Mouse (Mus musculus) E14TG2a.4 (cell line): ENCODE results near the gene Ruvbl2.

Source experiments
- H3K27me3 ChIP-seq: 2 replicates; pipeline ENCODE4 v1.6.1; 2014; ENCODE audit warnings: low read length, control low read depth; ENCODE audit not compliant: insufficient read depth
- H3K36me3 ChIP-seq: 2 replicates; pipeline ENCODE4 v1.6.1; 2014; ENCODE audit warnings: low read length, control low read depth; ENCODE audit not compliant: insufficient read depth
- H3K4me1 ChIP-seq: replicated peaks from 2 replicates; pipeline ENCODE4 v1.6.1; 2014; ENCODE audit warnings: low read depth, low read length, control low read depth
- H3K4me3 ChIP-seq: replicated peaks from 2 replicates; pipeline ENCODE4 v1.5.1; 2014; ENCODE audit warnings: mild to moderate bottlenecking, low read length
- H3K9me3 ChIP-seq: 2 replicates; pipeline ENCODE4 v1.6.1; 2014; ENCODE audit warnings: low read length, control low read depth
- CTCF ChIP-seq: conservative IDR thresholded peaks from 2 replicates; pipeline ENCODE4 v1.5.1; 2014; ENCODE audit warnings: low read length
- NANOG ChIP-seq: IDR thresholded peaks from 2 replicates; pipeline ENCODE4 v1.6.1; 2014; ENCODE audit warnings: borderline replicate concordance, low read length, mixed read lengths
- POU5F1 ChIP-seq: IDR thresholded peaks from 2 replicates; pipeline ENCODE4 v1.6.1; 2014; ENCODE audit warnings: low read length, borderline replicate concordance

Gene Ruvbl2

DNA sequence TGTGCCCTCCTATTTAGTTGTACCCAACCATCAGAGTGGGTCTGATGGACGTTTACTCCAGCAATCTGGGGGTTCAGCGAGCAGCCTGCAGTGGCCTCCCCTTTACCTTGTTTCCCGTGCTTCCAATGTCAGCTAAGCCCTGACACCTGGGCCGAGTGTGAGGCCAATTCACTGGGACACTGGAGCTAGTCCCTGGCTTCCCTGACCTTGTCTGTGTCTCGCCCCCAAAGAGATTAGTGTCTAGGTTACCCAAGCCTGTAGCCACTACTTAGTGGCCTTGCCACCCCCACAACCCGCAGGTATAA, 17.3 kb downstream of the Ruvbl2 start, which contains the start of gene Lhb:
Lhb (plus strand) TSS at position 206 of the 305 bp plus-strand sequence.
- Histone ChIP-seq H3K9me3 (no peaks in the 10 kb centered on the region), H3K27me3 (peaks cover 25% of the 10 kb centered on the region), H3K36me3 (peaks cover 52% of the 10 kb centered on the region), H3K4me3 (peak within 1 kb of the TSS; percentile 67), H3K4me1 (peaks cover 99% of the 10 kb centered on the region)
- TF ChIP-seq POU5F1 (no peak), NANOG (no peak), CTCF (no peak)

DNA sequence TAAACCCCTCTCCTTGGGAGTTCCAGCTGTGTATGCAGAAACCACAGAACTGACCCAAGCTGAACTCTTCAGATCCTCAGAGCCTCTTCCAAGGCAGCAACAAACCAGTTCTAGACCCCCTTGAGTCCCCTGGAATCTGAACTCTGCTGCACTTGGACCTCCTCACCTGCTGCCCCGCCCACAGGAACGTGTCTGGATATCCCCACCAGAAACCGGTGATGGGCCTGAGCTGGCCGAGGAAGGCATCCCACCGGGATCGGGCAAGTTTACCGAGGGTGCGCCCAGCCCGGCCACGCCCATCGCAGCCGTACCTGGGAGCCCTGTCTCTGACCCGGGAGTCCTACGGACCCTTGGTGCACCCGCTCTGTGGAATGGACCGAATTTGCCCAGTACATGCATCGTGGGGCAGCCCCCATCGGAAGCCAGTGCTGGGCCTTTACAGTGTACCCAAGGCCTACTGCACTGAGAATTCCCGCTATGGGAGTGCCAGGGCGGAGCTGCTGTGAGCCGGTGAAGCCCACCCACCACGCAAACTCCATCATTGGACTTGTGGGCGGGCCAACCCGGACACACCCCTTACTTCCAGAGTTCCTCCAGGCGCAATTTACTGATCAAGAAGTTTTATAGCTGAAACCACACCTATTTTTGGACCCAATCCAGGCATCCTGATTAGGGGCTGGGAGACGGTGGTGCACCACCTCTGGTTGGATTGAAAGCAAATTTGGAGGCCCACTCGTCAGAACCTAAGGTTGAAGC, 17.9 kb downstream of the Ruvbl2 start:
- Histone ChIP-seq H3K9me3 (no peaks in the 10 kb centered on the region), H3K4me1 (peaks cover 98% of the 10 kb centered on the region), H3K4me3 (peak overlapping the region; percentile 67), H3K27me3 (peaks cover 31% of the 10 kb centered on the region), H3K36me3 (peaks cover 47% of the 10 kb centered on the region)
- no peak for TF ChIP-seq POU5F1
- TF ChIP-seq CTCF = no peak
- no peak for TF ChIP-seq NANOG

DNA sequence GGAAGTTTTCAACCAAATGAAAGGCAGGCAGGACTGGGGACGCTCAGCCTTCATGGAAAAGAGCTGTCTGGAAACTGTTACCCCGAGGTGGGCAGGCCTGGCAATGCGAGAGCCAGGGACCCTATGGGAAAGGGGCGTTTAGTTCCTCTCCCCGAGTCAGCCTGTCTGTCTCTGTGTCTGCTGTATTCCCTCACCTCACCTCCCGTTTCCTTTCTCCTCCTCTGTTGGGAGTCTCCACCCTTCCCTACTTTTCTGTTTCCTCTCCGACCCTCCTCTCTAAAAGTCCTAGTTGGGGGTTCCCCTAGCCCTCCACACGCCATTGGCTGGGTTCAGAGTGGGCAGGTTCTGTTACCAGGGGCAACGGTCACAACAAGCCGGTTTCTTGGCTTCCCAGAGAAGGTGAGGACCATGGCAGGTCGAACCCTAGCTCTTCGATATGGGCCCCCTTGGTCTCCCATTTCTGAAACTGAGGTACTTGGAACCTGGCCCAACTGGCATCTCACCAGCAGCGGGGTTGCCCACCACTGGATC, 19.9 kb downstream of the Ruvbl2 start:
- peaks cover 44% of the 10 kb centered on the region for H3K27me3 ChIP-seq
- TF ChIP-seq CTCF (no peak), NANOG (no peak), POU5F1 (no peak)
- H3K9me3 ChIP-seq = no peaks in the 10 kb centered on the region
- H3K36me3 ChIP-seq = peaks cover 27% of the 10 kb centered on the region
- H3K4me3 ChIP-seq = peak overlapping the region; percentile 41; the same call in 1 of the 2 replicates
- peaks cover 94% of the 10 kb centered on the region for H3K4me1 ChIP-seq

DNA sequence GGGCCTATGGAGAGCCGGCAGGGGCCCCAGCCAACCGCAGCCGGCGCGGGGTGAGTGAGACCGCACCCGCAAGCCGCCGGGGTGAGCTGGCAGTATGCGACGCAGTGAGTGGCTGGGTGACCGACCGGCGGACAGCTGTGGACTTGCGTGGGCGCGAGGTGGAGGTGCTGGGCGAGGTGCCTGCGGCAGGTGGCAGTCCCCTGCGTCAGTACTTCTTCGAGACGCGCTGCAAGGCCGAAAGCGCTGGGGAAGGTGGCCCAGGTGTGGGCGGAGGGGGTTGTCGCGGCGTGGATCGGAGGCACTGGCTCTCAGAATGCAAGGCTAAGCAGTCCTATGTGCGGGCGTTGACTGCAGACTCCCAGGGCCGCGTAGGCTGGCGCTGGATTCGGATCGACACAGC, 22.3 kb downstream of the Ruvbl2 start:
- peaks cover 78% of the 10 kb centered on the region for H3K4me1 ChIP-seq
- H3K4me3 ChIP-seq = peak overlapping the region; percentile 81
- TF ChIP-seq NANOG = no peak
- no peak for TF ChIP-seq CTCF
- TF ChIP-seq POU5F1 = no peak

DNA sequence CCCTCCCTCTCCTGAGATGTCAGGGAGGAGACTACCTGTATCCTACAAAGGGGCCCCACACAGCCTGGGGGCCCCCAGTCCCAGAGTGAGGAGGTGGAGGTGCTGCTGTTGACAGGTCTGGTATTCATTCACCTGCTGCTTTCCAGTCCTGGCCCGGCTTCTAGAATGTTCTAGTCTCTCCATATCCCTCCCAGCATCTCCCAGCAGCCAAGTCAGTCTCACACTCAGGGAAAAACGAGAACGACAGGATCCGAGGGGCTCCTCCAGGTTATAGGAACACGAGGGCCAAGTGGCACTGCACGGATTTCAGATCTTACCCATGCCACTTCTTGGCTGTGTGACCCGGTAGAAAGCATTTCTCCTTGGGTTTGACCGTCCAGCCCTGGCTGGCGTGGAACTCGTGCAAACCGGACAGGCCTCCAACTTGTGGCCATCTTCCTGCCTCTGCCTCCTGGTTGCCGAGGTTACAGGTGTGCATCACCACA, 23.1 kb downstream of the Ruvbl2 start:
- Histone ChIP-seq H3K9me3 (no peaks in the 10 kb centered on the region), H3K4me3 (peak overlapping the region; percentile 81), H3K36me3 (no peaks in the 10 kb centered on the region), H3K27me3 (peaks cover 73% of the 10 kb centered on the region), H3K4me1 (peaks cover 69% of the 10 kb centered on the region)
- TF ChIP-seq NANOG (no peak), POU5F1 (no peak), CTCF (no peak)

More for the DNA sequence above, 22.3 kb downstream of the Ruvbl2 start:
- peaks cover 64% of the 10 kb centered on the region for H3K27me3 ChIP-seq
- H3K9me3 ChIP-seq = no peaks in the 10 kb centered on the region
- H3K36me3 ChIP-seq = peaks cover 3% of the 10 kb centered on the region

DNA sequence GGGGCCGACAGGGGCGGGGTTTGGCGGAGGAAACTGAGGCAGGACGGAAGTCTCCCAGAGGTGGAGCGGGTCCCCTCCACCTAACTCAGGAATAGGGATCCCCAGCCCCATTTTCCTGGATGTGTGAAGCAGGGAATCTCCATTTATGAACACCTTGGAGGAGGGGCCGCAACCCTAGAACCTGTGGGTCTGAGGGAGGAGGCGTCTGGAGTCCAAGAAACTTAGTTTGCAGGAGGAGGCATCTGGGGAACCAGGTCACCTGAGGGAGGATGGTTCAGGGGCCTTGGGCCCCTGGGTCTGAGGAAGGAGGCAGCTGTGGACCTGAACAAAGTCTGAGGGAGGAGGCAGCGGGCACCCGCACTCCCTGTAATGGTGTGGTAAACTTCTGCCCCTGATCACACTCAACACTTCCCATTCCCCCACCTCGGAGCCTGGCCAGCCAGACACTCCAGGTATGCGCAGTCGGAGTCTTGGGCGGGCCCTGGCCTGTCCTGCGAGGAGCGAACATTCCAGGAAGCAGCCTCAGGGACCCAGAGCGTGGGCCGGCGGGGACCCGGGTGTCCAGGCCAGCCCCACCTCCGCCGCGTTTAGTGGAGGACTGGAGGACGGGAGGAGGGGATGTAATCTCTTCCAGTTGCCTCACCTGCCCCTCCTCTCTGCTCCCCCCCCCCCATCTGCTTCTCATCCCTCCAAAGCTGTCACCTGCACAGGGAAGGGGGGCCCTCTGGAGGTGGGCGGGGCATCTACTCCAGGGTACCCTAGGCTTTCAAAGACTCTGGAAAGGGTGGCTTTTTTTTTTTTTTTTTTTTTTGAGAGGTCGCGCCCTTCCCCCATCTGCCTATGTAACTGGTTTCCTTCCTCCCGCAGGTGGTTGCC, 23.8 kb downstream of the Ruvbl2 start:
- H3K36me3 ChIP-seq = no peaks in the 10 kb centered on the region
- peaks cover 79% of the 10 kb centered on the region for H3K27me3 ChIP-seq
- H3K4me3 ChIP-seq = peak overlapping the region; percentile 81
- no peaks in the 10 kb centered on the region for H3K9me3 ChIP-seq
- peaks cover 66% of the 10 kb centered on the region for H3K4me1 ChIP-seq
- no peak for TF ChIP-seq NANOG
- no peak for TF ChIP-seq POU5F1
- no peak for TF ChIP-seq CTCF

DNA sequence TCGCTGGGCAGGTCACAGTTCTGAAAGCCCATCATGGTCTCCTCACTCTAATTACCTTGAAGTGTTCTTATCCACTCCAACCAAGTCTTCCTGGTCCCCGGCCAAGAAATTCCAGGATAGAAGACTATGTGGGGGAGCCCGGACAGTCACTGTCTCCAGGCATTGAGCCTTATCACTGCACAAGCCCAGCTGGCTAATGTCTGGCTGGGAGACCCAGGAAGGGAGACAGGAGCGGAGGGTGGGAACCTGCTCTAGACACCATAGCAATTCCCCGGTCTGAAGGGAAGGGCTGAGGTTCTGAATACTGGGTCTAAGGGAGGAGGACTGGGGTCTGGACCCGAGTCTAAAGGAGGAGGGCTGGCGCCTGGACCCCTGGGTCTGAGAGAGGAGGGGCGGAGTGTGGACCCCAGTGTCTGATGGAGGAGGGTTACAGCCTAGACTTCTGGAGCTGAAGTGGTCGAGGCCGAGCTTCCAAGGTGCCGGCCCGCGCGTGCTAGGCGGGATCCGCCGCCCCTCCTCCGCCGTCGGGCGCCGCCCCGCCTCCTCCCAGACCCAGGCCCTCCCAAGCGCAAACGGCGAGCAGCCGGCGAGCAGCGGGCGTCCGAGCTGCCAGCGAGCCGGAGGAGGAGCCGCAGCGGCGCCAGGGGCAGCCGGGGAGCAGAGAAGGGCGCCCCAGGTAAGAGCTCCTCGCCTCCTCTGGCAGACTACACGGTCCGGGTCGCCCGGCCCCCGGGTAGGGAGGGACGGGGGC, 24.6 kb downstream of the Ruvbl2 start, which contains the start of gene Ntf5:
Ntf5 (plus strand) TSS at position 583 of the 751 bp plus-strand sequence.
- TF ChIP-seq POU5F1 = no peak
- TF ChIP-seq CTCF = no peak
- TF ChIP-seq NANOG = no peak
- Histone ChIP-seq H3K4me1 (peaks cover 65% of the 10 kb centered on the region), H3K9me3 (no peaks in the 10 kb centered on the region), H3K4me3 (peak within 1 kb of the TSS; percentile 81), H3K36me3 (no peaks in the 10 kb centered on the region), H3K27me3 (peaks cover 79% of the 10 kb centered on the region)

DNA sequence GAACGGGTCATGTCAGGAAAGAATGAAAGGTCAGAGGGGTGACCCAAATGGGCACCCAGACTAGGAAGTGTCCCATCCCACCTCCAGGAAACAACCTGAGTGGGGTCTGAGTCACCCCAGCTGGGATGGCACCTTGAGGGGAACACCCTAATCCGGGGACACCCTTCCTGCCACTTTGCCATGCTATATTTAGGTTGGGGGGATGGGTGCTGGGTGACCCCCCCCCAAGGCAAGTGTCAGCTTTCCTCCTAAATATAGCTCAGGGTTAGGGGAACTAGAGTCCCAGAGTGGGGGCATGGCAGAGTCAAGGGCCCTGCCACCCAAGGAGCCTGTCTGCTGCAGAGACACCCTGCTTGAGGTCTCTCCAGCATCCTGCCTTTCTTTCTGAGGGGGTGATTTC, 25.5 kb downstream of the Ruvbl2 start:
- Histone ChIP-seq H3K27me3 (peaks cover 85% of the 10 kb centered on the region), H3K4me1 (peaks cover 65% of the 10 kb centered on the region), H3K4me3 (no peak overlapping the region), H3K9me3 (no peaks in the 10 kb centered on the region), H3K36me3 (no peaks in the 10 kb centered on the region)
- TF ChIP-seq NANOG = no peak
- TF ChIP-seq CTCF = no peak
- no peak for TF ChIP-seq POU5F1
